In genomic region chr11:88045878-88046277, GRCm38 (mm10) we compare ENCODE assay signal across 10 mouse cellular contexts. TPM values are rescaled to one million over a fixed set of nuclear protein-coding genes. Genes with fewer than 3 reads are reported as not detected.
A peak's percentile ranks its signal among the peaks of the same experiment; 100 is the strongest.
DNase-seq lines count a peak whose midpoint lies in the region; ATAC-seq and TF ChIP-seq lines count a peak whose summit lies in the region.
"Had no signal": no experiment of that assay in that cellular context is flagged by ENCODE, and none has a peak within 500 bp of the region (broad histone marks: within the 10 kb centered on the region; RNA-seq: fewer than 3 reads in every experiment).

No protein-coding gene starts in this region.

- 77% methylated on average over 4 of the region's 4 CpGs for WGBS in intestine, embryonic 15.5 days
- 88% methylated on average over 4 of the region's 4 CpGs for WGBS in midbrain, postnatal 0 days
- 80% methylated on average over 4 of the region's 4 CpGs for WGBS in thymus, adult 2 months

- no peak for TF ChIP-seq CTCF in midbrain, postnatal 0 days (IDR thresholded peaks at IDR 0.05)
- TF ChIP-seq CTCF in thymus, adult 2 months (IDR thresholded peaks at IDR 0.05; ENCODE audit: borderline replicate concordance, control insufficient read depth, extremely low read depth, insufficient read depth, low read length, poor library complexity) = no peak

- H3K9me3 ChIP-seq in megakaryocyte, embryonic 14.5 days = no peaks in the 10 kb centered on the region
- no peaks in the 10 kb centered on the region for H3K9me3 ChIP-seq in intestine, embryonic 15.5 days
- no peaks in the 10 kb centered on the region for H3K9me3 ChIP-seq in midbrain, postnatal 0 days (ENCODE audit: low read length)
- H3K9me3 ChIP-seq: embryonic facial prominence, embryonic 15.5 days had no signal

- H3K4me2 ChIP-seq in intestine, embryonic 15.5 days (replicated peaks) = peak overlapping the region; percentile 61
- peak overlapping the region; percentile 50; the same call in 1 of the 2 replicates for H3K4me2 ChIP-seq in midbrain, postnatal 0 days (ENCODE audit: low read depth, low read length, poor library complexity, severe bottlenecking)

- peak; percentile 61 for DNase-seq in c-Kit-negative CD71-positive TER-119-positive erythroid progenitor cells, embryonic 14.5 days (ENCODE audit: low read depth, low spot score)
- no peak for DNase-seq in midbrain, postnatal 0 days (ENCODE audit: low spot score)
- no peak for DNase-seq in thymus, adult 2 months
- DNase-seq in adrenal gland, adult 18-20 months (ENCODE audit: low spot score in 2 of 2) = no peak
- DNase-seq in kidney, postnatal 36 days = no peak
- DNase-seq: kidney, adult 18-20 months had no signal

- H3K36me3 ChIP-seq in megakaryocyte, embryonic 14.5 days (replicated peaks; ENCODE audit: low read length) = peaks cover 22% of the 10 kb centered on the region
- H3K36me3 ChIP-seq in intestine, embryonic 15.5 days = no peaks in the 10 kb centered on the region
- H3K36me3 ChIP-seq in midbrain, postnatal 0 days (ENCODE audit: insufficient read depth, low read length) = no peaks in the 10 kb centered on the region
- peaks cover 16% of the 10 kb centered on the region for H3K36me3 ChIP-seq in thymus, adult 2 months (ENCODE audit: control insufficient read depth, insufficient read depth, low read length)

- no peak overlapping the region for H3K27ac ChIP-seq in intestine, embryonic 15.5 days
- no peak overlapping the region for H3K27ac ChIP-seq in midbrain, postnatal 0 days (ENCODE audit: low read depth, low read length)
- no peak overlapping the region for H3K27ac ChIP-seq in thymus, adult 2 months (ENCODE audit: control insufficient read depth, insufficient read depth, low read length)

- TF ChIP-seq POLR2A in thymus, adult 2 months (IDR thresholded peaks at IDR 0.05; ENCODE audit: control insufficient read depth, extremely low read depth, insufficient read depth, low read length, poor library complexity) = no peak

- H3K27me3 ChIP-seq in megakaryocyte, embryonic 14.5 days (replicated peaks) = no peaks in the 10 kb centered on the region
- no peaks in the 10 kb centered on the region for H3K27me3 ChIP-seq in intestine, embryonic 15.5 days (replicated peaks)
- no peaks in the 10 kb centered on the region for H3K27me3 ChIP-seq in midbrain, postnatal 0 days (ENCODE audit: insufficient read depth, low read length)
- H3K27me3 ChIP-seq in thymus, adult 2 months (ENCODE audit: control insufficient read depth, insufficient read depth, low read length) = no peaks in the 10 kb centered on the region
- H3K27me3 ChIP-seq: embryonic facial prominence, embryonic 15.5 days had no signal

- H3K9ac ChIP-seq in intestine, embryonic 15.5 days = no peak overlapping the region
- no peak overlapping the region for H3K9ac ChIP-seq in midbrain, postnatal 0 days (replicated peaks; ENCODE audit: low read length, poor library complexity, severe bottlenecking)

- no peak for ATAC-seq in megakaryocyte, adult 5-6 weeks (ENCODE audit: poor library complexity, severe bottlenecking)
- ATAC-seq in intestine, embryonic 15.5 days = no peak
- ATAC-seq in midbrain, postnatal 0 days (ENCODE audit: low FRiP score) = no peak

- peak overlapping the region; percentile 42 for H3K4me3 ChIP-seq in megakaryocyte, embryonic 14.5 days (replicated peaks)
- no peak overlapping the region for H3K4me3 ChIP-seq in intestine, embryonic 15.5 days (replicated peaks)
- H3K4me3 ChIP-seq in midbrain, postnatal 0 days (ENCODE audit: low read depth, low read length) = no peak overlapping the region
- H3K4me3 ChIP-seq in thymus, adult 2 months (ENCODE audit: control insufficient read depth, insufficient read depth, low read length) = no peak overlapping the region

- peaks cover 35% of the 10 kb centered on the region for H3K4me1 ChIP-seq in megakaryocyte, embryonic 14.5 days
- peaks cover 16% of the 10 kb centered on the region for H3K4me1 ChIP-seq in intestine, embryonic 15.5 days (replicated peaks)
- 0 out of 2 replicates have a peak, but pooled peaks cover 6% of the 10 kb centered on the region for H3K4me1 ChIP-seq in midbrain, postnatal 0 days (ENCODE audit: insufficient read depth, low read length)
- peaks cover 5% of the 10 kb centered on the region; the same call in 1 of the 2 replicates for H3K4me1 ChIP-seq in thymus, adult 2 months (replicated peaks; ENCODE audit: control insufficient read depth, insufficient read depth, low read length)

RNA-seq across cellular contexts. Expression of gene Srsf1, which starts 1.3 kb away (rescaled TPM):
- polyA plus RNA-seq in megakaryocyte, embryonic 14.5 days (2012; ENCODE audit: insufficient read depth, low replicate concordance) = 25.7 and 74.9 TPM in 2 replicates
- total RNA-seq in megakaryocyte, adult 5-6 weeks (2015) = 146 and 156 TPM in 2 replicates
- 369 and 388 TPM in 2 replicates for total RNA-seq in megakaryocyte, adult 5-6 weeks (2017)
- polyA plus RNA-seq in intestine, embryonic 15.5 days (2015; fragmentation: Nextera tagmentation; extraction: Ambion mirVana) = 237 and 244 TPM in 2 replicates
- 280 and 374 TPM in 2 replicates for total RNA-seq in midbrain, postnatal 0 days (2014; rRNA removed)
- 111 and 125 TPM in 2 replicates for polyA plus RNA-seq in midbrain, postnatal 0 days (2015; fragmentation: Nextera tagmentation; extraction: Ambion mirVana)
- 247 and 358 TPM in 2 replicates for polyA plus RNA-seq in thymus, adult 2 months (2012; rRNA removed)
- 100 to 1,000 TPM; 219 TPM for total RNA-seq in adrenal gland, adult 18-20 months (2021)

RNA-seq across cellular contexts. Expression of gene Vezf1, which starts 22.2 kb away (rescaled TPM):
- 5.8 and 9.9 TPM in 2 replicates for polyA plus RNA-seq in megakaryocyte, embryonic 14.5 days (2012; ENCODE audit: insufficient read depth, low replicate concordance)
- total RNA-seq in megakaryocyte, adult 5-6 weeks (2015) = 46.4 and 55.3 TPM in 2 replicates
- 22.6 and 25.0 TPM in 2 replicates for total RNA-seq in megakaryocyte, adult 5-6 weeks (2017)
- polyA plus RNA-seq in intestine, embryonic 15.5 days (2015; fragmentation: Nextera tagmentation; extraction: Ambion mirVana) = 30.4 and 32.4 TPM in 2 replicates
- 31.4 and 40.6 TPM in 2 replicates for total RNA-seq in midbrain, postnatal 0 days (2014; rRNA removed)
- polyA plus RNA-seq in midbrain, postnatal 0 days (2015; fragmentation: Nextera tagmentation; extraction: Ambion mirVana) = 29.7 and 30.9 TPM in 2 replicates
- 35.4 and 35.9 TPM in 2 replicates for polyA plus RNA-seq in thymus, adult 2 months (2012; rRNA removed)
- 10 to 100 TPM; 42.4 to 44.5 TPM for total RNA-seq in adrenal gland, adult 18-20 months (2021)

RNA-seq across cellular contexts. Expression of gene Cuedc1, which starts 52.0 kb away (rescaled TPM):
- polyA plus RNA-seq in megakaryocyte, embryonic 14.5 days (2012; ENCODE audit: insufficient read depth, low replicate concordance) = 294 and 346 TPM in 2 replicates
- 0.67 and 0.73 TPM in 2 replicates for total RNA-seq in megakaryocyte, adult 5-6 weeks (2015)
- total RNA-seq in megakaryocyte, adult 5-6 weeks (2017) = 1.3 and 2.2 TPM in 2 replicates
- polyA plus RNA-seq in intestine, embryonic 15.5 days (2015; fragmentation: Nextera tagmentation; extraction: Ambion mirVana) = 14.2 and 17.6 TPM in 2 replicates
- total RNA-seq in midbrain, postnatal 0 days (2014; rRNA removed) = 38.8 and 40.2 TPM in 2 replicates
- 32.7 and 37.5 TPM in 2 replicates for polyA plus RNA-seq in midbrain, postnatal 0 days (2015; fragmentation: Nextera tagmentation; extraction: Ambion mirVana)
- polyA plus RNA-seq in thymus, adult 2 months (2012; rRNA removed) = 13.8 and 15.5 TPM in 2 replicates
- total RNA-seq in adrenal gland, adult 18-20 months (2021) = 10 to 100 TPM; 40.2 to 42.4 TPM

RNA-seq across cellular contexts. Expression of gene Dynll2, which starts 58.5 kb away (rescaled TPM):
- 32.1 and 63.0 TPM in 2 replicates for polyA plus RNA-seq in megakaryocyte, embryonic 14.5 days (2012; ENCODE audit: insufficient read depth, low replicate concordance)
- total RNA-seq in megakaryocyte, adult 5-6 weeks (2015) = 6.8 and 8.1 TPM in 2 replicates
- total RNA-seq in megakaryocyte, adult 5-6 weeks (2017) = 4.4 and 8.8 TPM in 2 replicates
- 27.7 and 27.8 TPM in 2 replicates for polyA plus RNA-seq in intestine, embryonic 15.5 days (2015; fragmentation: Nextera tagmentation; extraction: Ambion mirVana)
- total RNA-seq in midbrain, postnatal 0 days (2014; rRNA removed) = 72.1 and 89.8 TPM in 2 replicates
- 54.5 and 56.8 TPM in 2 replicates for polyA plus RNA-seq in midbrain, postnatal 0 days (2015; fragmentation: Nextera tagmentation; extraction: Ambion mirVana)
- polyA plus RNA-seq in thymus, adult 2 months (2012; rRNA removed) = 60.7 and 69.7 TPM in 2 replicates
- total RNA-seq in adrenal gland, adult 18-20 months (2021) = 100 to 1,000 TPM; 222 to 233 TPM
